Mouse (Mus musculus) bone marrow macrophage, adult 2 months (primary cell): ENCODE data around the gene Lrrk1.

Experiments
- CTCF ChIP-seq: IDR thresholded peaks from 2 replicates; pipeline ENCODE4 v1.5.1; 2012; ENCODE audit warnings: low read depth, mild to moderate bottlenecking, low read length, moderate library complexity
- POLR2A ChIP-seq: IDR thresholded peaks from 2 replicates; pipeline ENCODE4 v1.6.1; 2012; ENCODE audit warnings: mild to moderate bottlenecking, low read depth, low read length, borderline replicate concordance

DNA sequence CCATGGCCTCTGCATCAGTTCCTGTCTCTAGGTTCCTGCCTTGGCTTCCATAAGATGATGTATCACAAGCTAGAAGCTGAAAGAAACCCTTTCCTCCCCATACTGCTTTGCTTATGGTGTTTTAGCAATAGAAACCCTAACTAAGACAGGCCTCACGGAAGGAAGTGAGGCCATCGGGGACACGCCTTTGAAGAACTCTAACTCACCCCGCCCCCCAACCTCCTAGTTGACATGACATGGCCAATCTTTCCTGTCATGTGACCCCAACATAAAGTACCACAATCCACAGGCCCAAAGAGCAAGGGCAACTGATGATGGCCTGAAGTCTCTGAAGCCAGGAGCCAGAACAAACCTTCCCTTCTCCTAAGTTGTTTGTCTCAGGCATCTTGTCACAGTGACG is 114.7 kb downstream of the Lrrk1 start:
- no peak for TF ChIP-seq CTCF
- no peak for TF ChIP-seq POLR2A
